Mouse (Mus musculus): ENCODE results near the gene Clec16a. TPM values are rescaled to one million over a fixed set of nuclear protein-coding genes. Genes with fewer than 3 reads are reported as not detected.

Clec16a gene
- total and polyA plus RNA-seq, 3 experiments, result 20.0 to 24.2 (median 20.5) TPM

- H3K4me3 ChIP-seq (replicated peaks in 1 of 3; ENCODE audit: low read depth in 2 of 3, low read length in 2 of 3, poor library complexity in 1 of 3), result no peak overlapping the region
- H3K27ac ChIP-seq (ENCODE audit: insufficient read depth, low read depth), result no peak overlapping the region
- no peak overlapping the region for H3K4me2 ChIP-seq (ENCODE audit: insufficient read depth, low read depth, poor library complexity, severe bottlenecking)
- TF ChIP-seq GABPA (IDR thresholded peaks at IDR 0.05; ENCODE audit: insufficient replicate concordance, low read depth, low read length) (no peak), MAX (IDR thresholded peaks at IDR 0.05; ENCODE audit: low read length) (no peak), ZMIZ1 (IDR thresholded peaks at IDR 0.05; ENCODE audit: low read depth, low read length) (no peak), IRF4 (IDR thresholded peaks at IDR 0.05; ENCODE audit: low read depth, low read length) (no peak), ETS1 (conservative IDR thresholded peaks at IDR 0.05; ENCODE audit: low read depth, low read length) (no peak), TBP (conservative IDR thresholded peaks at IDR 0.05; ENCODE audit: low read depth, low read length) (no peak), MXI1 (IDR thresholded peaks at IDR 0.05; ENCODE audit: low read depth, low read length) (peak; percentile 21; the same call in 1 of the 2 replicates), MAFK (IDR thresholded peaks at IDR 0.05; ENCODE audit: insufficient replicate concordance, low read length) (no peak)
- no peak overlapping the region for H3K9ac ChIP-seq (ENCODE audit: insufficient read depth, low read depth)
- no peaks in the 10 kb centered on the region for H3K79me2 ChIP-seq (replicated peaks; ENCODE audit: control insufficient read depth, extremely low read depth, insufficient read depth, poor library complexity, severe bottlenecking)
- no peak for DNase-seq (ENCODE audit: extremely low read depth)
- in situ Hi-C loops (cut with MboI; ENCODE audit: low pct_ligation_motif_present, low pct_unique_long_range_greater_than_20kb, low sequenced_read_pairs) (no loop called here), dilution Hi-C loops (cut with MboI; ENCODE audit: extremely low pct_ligation_motif_present, extremely low pct_unique_long_range_greater_than_20kb, low sequenced_read_pairs) (no loop called here)
- H3K9me3 ChIP-seq (replicated peaks; ENCODE audit: low read length), result no peaks in the 10 kb centered on the region
- no peaks in the 10 kb centered on the region for H3K27me3 ChIP-seq (replicated peaks)
- H3K4me1 ChIP-seq (ENCODE audit: control insufficient read depth in 1 of 2, insufficient read depth in 2 of 2), result peaks cover 15 to 39% of the 10 kb centered on the region in 2 experiments
- H3K36me3 ChIP-seq (replicated peaks in 1 of 2; ENCODE audit: control insufficient read depth in 1 of 2, insufficient read depth in 1 of 2, low read length in 1 of 2), result no peaks in the 10 kb centered on the region
Observed at GRCm38 (mm10) chr16:10674957-10675356, 129.8 kb downstream of the Clec16a start.

GRCm38 (mm10) chr16:10675612-10676011 lies 130.5 kb downstream of the Clec16a start:
- Histone ChIP-seq H3K27me3 (replicated peaks) (no peaks in the 10 kb centered on the region), H3K4me3 (replicated peaks in 1 of 3; ENCODE audit: low read depth in 2 of 3, low read length in 2 of 3, poor library complexity in 1 of 3) (no peak overlapping the region), H3K36me3 (replicated peaks in 1 of 2; ENCODE audit: control insufficient read depth in 1 of 2, insufficient read depth in 1 of 2, low read length in 1 of 2) (no peaks in the 10 kb centered on the region), H3K27ac (ENCODE audit: insufficient read depth, low read depth) (no peak overlapping the region), H3K9me3 (replicated peaks; ENCODE audit: low read length) (no peaks in the 10 kb centered on the region), H3K4me2 (ENCODE audit: insufficient read depth, low read depth, poor library complexity, severe bottlenecking) (no peak overlapping the region), H3K9ac (ENCODE audit: insufficient read depth, low read depth) (no peak overlapping the region), H3K4me1 (ENCODE audit: control insufficient read depth in 1 of 2, insufficient read depth in 2 of 2) (peaks cover 15 to 38% of the 10 kb centered on the region in 2 experiments), H3K79me2 (replicated peaks; ENCODE audit: control insufficient read depth, extremely low read depth, insufficient read depth, poor library complexity, severe bottlenecking) (no peaks in the 10 kb centered on the region)
- DNase-seq (ENCODE audit: extremely low read depth), result no peak
- peak; percentile 22 for TF ChIP-seq USF1 (IDR thresholded peaks at IDR 0.05; ENCODE audit: low read depth, low read length)
- TF ChIP-seq USF2 (conservative IDR thresholded peaks at IDR 0.05; ENCODE audit: low read depth, low read length), result 0 out of 2 replicates have a peak, but pooled peaks have one; percentile 14
- no peak for TF ChIP-seq NELFE (IDR thresholded peaks at IDR 0.05; ENCODE audit: low read depth, low read length)
- dilution Hi-C loops (cut with MboI; ENCODE audit: extremely low pct_ligation_motif_present, extremely low pct_unique_long_range_greater_than_20kb, low sequenced_read_pairs) (no loop called here), in situ Hi-C loops (cut with MboI; ENCODE audit: low pct_ligation_motif_present, low pct_unique_long_range_greater_than_20kb, low sequenced_read_pairs) (no loop called here)

GRCm38 (mm10) chr16:10676461-10677066 lies 131.4 kb downstream of the Clec16a start:
- dilution Hi-C loops (cut with MboI; ENCODE audit: extremely low pct_ligation_motif_present, extremely low pct_unique_long_range_greater_than_20kb, low sequenced_read_pairs), result no loop called here
- peak overlapping the region in 1 of 3 experiments; percentile 2 for H3K4me3 ChIP-seq (replicated peaks in 1 of 3; ENCODE audit: low read depth in 2 of 3, low read length in 2 of 3, poor library complexity in 1 of 3)
- H3K27ac ChIP-seq (ENCODE audit: insufficient read depth, low read depth), result no peak overlapping the region

More at GRCm38 (mm10) chr16:10676461-10677066, 131.4 kb downstream of the Clec16a start:
- H3K4me1 ChIP-seq (ENCODE audit: control insufficient read depth in 1 of 2, insufficient read depth in 2 of 2), result peaks cover 15 to 38% of the 10 kb centered on the region in 2 experiments
- in situ Hi-C loops (cut with MboI; ENCODE audit: low pct_ligation_motif_present, low pct_unique_long_range_greater_than_20kb, low sequenced_read_pairs), result no loop called here
- no peaks in the 10 kb centered on the region for H3K9me3 ChIP-seq (replicated peaks; ENCODE audit: low read length)
- peak overlapping the region; percentile 3; the same call in 1 of the 2 replicates for H3K4me2 ChIP-seq (ENCODE audit: insufficient read depth, low read depth, poor library complexity, severe bottlenecking)
- no peak overlapping the region for H3K9ac ChIP-seq (ENCODE audit: insufficient read depth, low read depth)
- 0 out of 2 replicates have a peak, but pooled peaks have one; percentile 48 for TF ChIP-seq MYC (IDR thresholded peaks at IDR 0.05; ENCODE audit: low read depth, low read length)
- TF ChIP-seq E2F4 (IDR thresholded peaks at IDR 0.05; ENCODE audit: insufficient replicate concordance, low read depth, low read length), result no peak
- peak; percentile 67 for TF ChIP-seq BHLHE40 (IDR thresholded peaks at IDR 0.05; ENCODE audit: low read depth, low read length)
- TF ChIP-seq ETS1 (conservative IDR thresholded peaks at IDR 0.05; ENCODE audit: low read depth, low read length), result peak; percentile 75
- TF ChIP-seq EP300 (IDR thresholded peaks at IDR 0.05; ENCODE audit: low read length), result 0 out of 2 replicates have a peak, but pooled peaks have one; percentile 50
- peak; percentile 65 for DNase-seq (ENCODE audit: extremely low read depth)
- no peaks in the 10 kb centered on the region for H3K27me3 ChIP-seq (replicated peaks)
- no peaks in the 10 kb centered on the region for H3K79me2 ChIP-seq (replicated peaks; ENCODE audit: control insufficient read depth, extremely low read depth, insufficient read depth, poor library complexity, severe bottlenecking)
- H3K36me3 ChIP-seq (replicated peaks in 1 of 2; ENCODE audit: control insufficient read depth in 1 of 2, insufficient read depth in 1 of 2, low read length in 1 of 2), result no peaks in the 10 kb centered on the region
